Mouse (Mus musculus) lung, postnatal 14 days (tissue): ENCODE measurements around the gene Elf2.
"Not testable (repeated sequence)": the region's sequence is repeated elsewhere in the genome, so short reads cannot be mapped to it uniquely, and the experiment has no call there.

ENCODE experiments used
- DNase-seq: peaks from one replicate; pipeline ENCODE4 v3.0.0; 2021

Gene Elf2

GRCm38 (mm10) chr3:51230886-51231285 lies 109.6 kb downstream of the Elf2 start:
- DNase-seq = no peak

- DNase-seq = no peak
These were observed 110.2 kb downstream of the Elf2 start for GRCm38 (mm10) chr3:51230146-51230835.

- no peak for DNase-seq
These were observed 111.2 kb downstream of the Elf2 start for GRCm38 (mm10) chr3:51229226-51229625.

GRCm38 (mm10) chr3:51228821-51229205 lies 111.7 kb downstream of the Elf2 start:
- DNase-seq = no peak

GRCm38 (mm10) chr3:51228038-51228820 lies 112.2 kb downstream of the Elf2 start:
- peak; percentile 61 for DNase-seq

GRCm38 (mm10) chr3:51226601-51227000 lies 113.9 kb downstream of the Elf2 start:
- no peak for DNase-seq

- DNase-seq = no peak
These were observed 114.5 kb downstream of the Elf2 start for GRCm38 (mm10) chr3:51225979-51226378.

- DNase-seq = no peak
These were observed 115.2 kb downstream of the Elf2 start for GRCm38 (mm10) chr3:51225226-51225750.

- DNase-seq = peak; percentile 90
These were observed 115.9 kb downstream of the Elf2 start, which contains the start of gene Noct for GRCm38 (mm10) chr3:51224363-51225225. Gene Noct (plus strand): TSS chr3:51224447.

GRCm38 (mm10) chr3:51223556-51223955 lies 116.9 kb downstream of the Elf2 start:
- no peak for DNase-seq

GRCm38 (mm10) chr3:51222834-51223460 lies 117.5 kb downstream of the Elf2 start:
- no peak for DNase-seq

GRCm38 (mm10) chr3:51222302-51222701 lies 118.2 kb downstream of the Elf2 start:
- no peak for DNase-seq

- no peak for DNase-seq
These were observed 118.6 kb downstream of the Elf2 start for GRCm38 (mm10) chr3:51221847-51222246.

GRCm38 (mm10) chr3:51220846-51221245 lies 119.6 kb downstream of the Elf2 start:
- no peak for DNase-seq

GRCm38 (mm10) chr3:51219213-51219612 lies 121.2 kb downstream of the Elf2 start:
- DNase-seq = no peak

GRCm38 (mm10) chr3:51218385-51218784 lies 122.1 kb downstream of the Elf2 start:
- DNase-seq = not testable (repeated sequence)

- DNase-seq = not testable (repeated sequence)
These were observed 124.1 kb downstream of the Elf2 start for GRCm38 (mm10) chr3:51216351-51216750.

- DNase-seq = no peak
These were observed 124.8 kb downstream of the Elf2 start for GRCm38 (mm10) chr3:51215681-51216080.

- DNase-seq = no peak
These were observed 127.4 kb downstream of the Elf2 start for GRCm38 (mm10) chr3:51213111-51213510.

- DNase-seq = no peak
These were observed 130.0 kb downstream of the Elf2 start for GRCm38 (mm10) chr3:51210485-51210884.

- no peak for DNase-seq
These were observed 130.8 kb downstream of the Elf2 start for GRCm38 (mm10) chr3:51209503-51210314.

GRCm38 (mm10) chr3:51208633-51209032 lies 131.8 kb downstream of the Elf2 start:
- DNase-seq = no peak
